Mouse (Mus musculus) stomach, embryonic 16.5 days (tissue): ENCODE results near the gene Tpo. TPM values are rescaled to one million over a fixed set of nuclear protein-coding genes. Genes with fewer than 3 reads are reported as not detected.

Experiments used
- ATAC-seq: fragments of 200-750 bp; cut with Nextera tagmentation; 2 replicates; pipeline ENCODE4 v1.8.0; 2017; ENCODE audit warnings: moderate number of reproducible peaks, moderate TSS enrichment; ENCODE audit not compliant: insufficient read depth, low FRiP score
- H3K27ac ChIP-seq: fragments of 300-500 bp; sonication (generic); 2 replicates; pipeline ENCODE4 v1.5.1; 2014; ENCODE audit warnings: low read length
- H3K27me3 ChIP-seq: fragments of 300-500 bp; sonication (generic); 2 replicates; pipeline ENCODE4 v1.6.1; 2014; ENCODE audit warnings: low read length, control low read depth, mixed read lengths; ENCODE audit not compliant: control insufficient read depth, insufficient read depth
- H3K36me3 ChIP-seq: fragments of 300-500 bp; sonication (generic); 2 replicates; pipeline ENCODE4 v1.6.1; 2014; ENCODE audit warnings: low read length; ENCODE audit not compliant: control insufficient read depth, insufficient read depth
- H3K4me1 ChIP-seq: fragments of 300-500 bp; sonication (generic); 2 replicates; pipeline ENCODE4 v1.6.1; 2014; ENCODE audit warnings: low read length, control low read depth, mixed read lengths; ENCODE audit not compliant: control insufficient read depth, insufficient read depth
- H3K4me2 ChIP-seq: fragments of 300-500 bp; sonication (generic); 2 replicates; pipeline ENCODE4 v1.6.1; 2014; ENCODE audit warnings: low read depth, low read length, mixed read lengths
- H3K4me3 ChIP-seq: fragments of 300-500 bp; sonication (generic); replicated peaks from 2 replicates; pipeline ENCODE4 v1.5.1; 2014; ENCODE audit warnings: mild to moderate bottlenecking, low read length
- H3K9ac ChIP-seq: fragments of 300-500 bp; sonication (generic); 2 replicates; pipeline ENCODE4 v1.6.1; 2014; ENCODE audit warnings: low read length
- H3K9me3 ChIP-seq: fragments of 300-500 bp; sonication (generic); replicated peaks from 2 replicates; pipeline ENCODE4 v1.6.1; 2016; ENCODE audit warnings: low read length, control low read depth; ENCODE audit not compliant: control insufficient read depth
- WGBS: fragments of 180-500 bp; shearing (Covaris S2); extraction: QIAGEN DNeasy Blood & Tissue Kit; methylation state at CpG from one replicate; pipeline ENCODE4 v1.1.7; 2014; 5-methylcytosine and 5-hydroxymethylcytosine counted together
- polyA plus RNA-seq: library from polyadenylated mRNA; unstranded; fragments of >200 nt; fragmentation: Nextera tagmentation; extraction: Ambion mirVana; gene quantifications from 2 replicates; pipeline ENCODE4 v1.2.1, GENCODE M21; 2015

Gene Tpo
- polyA plus RNA-seq, 1 experiment from 2014 or later = not detected

DNA sequence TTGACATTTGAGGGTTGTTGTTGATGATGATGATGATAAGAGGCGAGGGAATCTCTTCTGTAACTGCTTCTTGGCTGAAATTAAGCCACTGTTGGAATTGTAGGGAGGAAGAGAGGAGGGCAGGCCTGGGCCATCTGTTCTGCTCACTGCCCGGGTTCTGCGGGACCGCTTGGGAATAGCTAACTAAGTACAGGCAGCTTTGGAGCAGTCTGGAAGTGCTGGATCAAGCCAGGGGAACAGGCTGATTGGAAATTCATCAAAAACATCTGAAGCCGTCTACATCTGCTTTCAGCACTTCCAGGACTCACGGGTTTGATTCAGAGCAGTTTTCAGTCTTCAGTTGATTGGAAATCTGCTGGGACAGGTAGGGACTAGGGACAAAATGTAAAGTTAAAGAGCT, 74.4 kb downstream of the Tpo start:
- Histone ChIP-seq H3K9me3 (no peaks in the 10 kb centered on the region), H3K9ac (no peak overlapping the region), H3K4me3 (no peak overlapping the region), H3K27me3 (no peaks in the 10 kb centered on the region), H3K4me2 (no peak overlapping the region), H3K4me1 (no peaks in the 10 kb centered on the region), H3K27ac (no peak overlapping the region), H3K36me3 (no peaks in the 10 kb centered on the region)
- ATAC-seq = no peak
- WGBS = 47% methylated on average over 6 of the region's 6 CpGs

DNA sequence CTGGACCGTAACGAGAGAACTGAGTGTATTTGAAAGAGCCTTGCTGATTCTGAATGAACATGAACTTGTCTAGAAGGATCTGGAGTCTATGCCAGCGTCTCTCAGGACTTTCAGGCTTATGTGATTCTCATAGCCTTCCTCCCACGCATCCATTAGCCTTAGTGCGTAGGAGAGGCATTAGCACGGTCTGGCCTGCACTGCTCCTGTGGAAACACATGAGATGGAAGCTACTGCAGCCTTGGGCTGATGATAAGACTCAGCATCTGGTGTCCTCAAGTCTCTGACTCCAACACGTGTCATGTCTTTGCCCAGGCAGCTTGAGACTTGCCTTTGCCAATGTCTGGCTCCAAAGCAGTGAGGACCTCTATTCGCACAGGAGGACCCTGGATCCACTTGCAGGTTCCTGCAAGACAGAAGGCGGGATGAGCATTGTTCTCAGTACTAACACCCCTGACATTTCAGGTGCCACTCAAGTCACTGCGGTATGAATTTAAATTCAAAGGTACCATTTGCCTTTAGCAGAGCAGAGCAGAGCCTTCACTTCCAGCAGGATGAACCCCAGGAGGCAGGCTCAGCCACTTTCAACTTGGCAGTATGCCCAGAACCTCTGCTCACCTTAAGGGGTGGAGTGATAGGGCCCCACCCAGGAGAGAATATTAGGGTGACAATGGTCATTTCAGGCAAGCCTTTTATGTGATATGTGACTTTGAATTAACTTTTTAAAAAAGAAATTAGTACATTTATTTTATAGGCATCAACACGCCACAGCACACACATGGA, 77.5 kb downstream of the Tpo start:
- Histone ChIP-seq H3K9ac (no peak overlapping the region), H3K27me3 (no peaks in the 10 kb centered on the region), H3K4me3 (no peak overlapping the region), H3K4me2 (no peak overlapping the region), H3K9me3 (no peaks in the 10 kb centered on the region), H3K4me1 (no peaks in the 10 kb centered on the region), H3K36me3 (no peaks in the 10 kb centered on the region), H3K27ac (no peak overlapping the region)
- WGBS = 78% methylated on average over 11 of the region's 11 CpGs
- ATAC-seq = no peak; the same call in 1 of the 2 replicates

DNA sequence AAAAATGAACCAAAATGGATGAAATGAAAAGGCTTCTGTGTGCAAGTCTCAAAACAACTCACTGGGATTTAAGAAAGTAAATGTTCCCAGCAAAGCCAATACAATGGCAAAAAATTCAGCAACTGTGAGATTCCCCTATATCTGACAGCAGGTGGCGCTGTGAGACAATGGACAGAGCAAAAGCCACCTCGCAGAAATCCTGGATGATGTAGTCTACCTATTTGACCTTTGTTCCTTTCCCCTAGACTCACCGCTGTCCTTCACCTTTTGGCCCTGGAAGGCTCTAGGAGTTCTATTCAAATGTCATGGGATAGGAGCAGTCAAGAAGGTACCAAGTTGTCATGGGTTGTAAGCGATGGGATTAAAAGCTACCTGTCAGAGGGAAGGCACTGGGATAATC, 82.2 kb downstream of the Tpo start:
- H3K36me3 ChIP-seq = no peaks in the 10 kb centered on the region
- H3K4me3 ChIP-seq = no peak overlapping the region
- H3K9me3 ChIP-seq = no peaks in the 10 kb centered on the region
- WGBS = 14% methylated on average over 4 of the region's 4 CpGs
- H3K27ac ChIP-seq = no peak overlapping the region
- H3K4me2 ChIP-seq = no peak overlapping the region
- no peak for ATAC-seq
- no peaks in the 10 kb centered on the region for H3K4me1 ChIP-seq
- H3K9ac ChIP-seq = no peak overlapping the region
- H3K27me3 ChIP-seq = no peaks in the 10 kb centered on the region

DNA sequence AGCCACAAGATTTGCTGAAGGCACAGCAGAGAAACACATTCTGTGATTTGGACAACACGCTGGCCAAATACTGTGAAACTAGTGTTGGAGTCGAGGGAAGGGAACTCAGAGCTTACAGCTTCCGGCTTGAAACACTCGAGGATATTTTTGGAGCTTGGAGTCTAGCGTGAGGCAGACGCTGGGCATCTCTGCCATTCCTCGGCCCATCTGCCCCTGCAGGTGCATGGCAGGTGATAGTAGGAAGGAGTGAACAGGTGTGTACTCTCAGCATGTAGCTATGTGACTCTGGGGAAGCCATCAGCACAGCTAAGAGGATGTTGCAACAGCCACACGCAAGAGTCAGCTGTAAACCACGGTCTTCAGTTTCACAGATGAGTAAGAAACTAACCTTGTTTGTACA, 82.6 kb downstream of the Tpo start:
- no peak overlapping the region for H3K4me3 ChIP-seq
- 77% methylated on average over 9 of the region's 9 CpGs for WGBS
- no peaks in the 10 kb centered on the region for H3K9me3 ChIP-seq
- no peaks in the 10 kb centered on the region for H3K27me3 ChIP-seq
- no peak overlapping the region for H3K4me2 ChIP-seq
- no peaks in the 10 kb centered on the region for H3K36me3 ChIP-seq
- H3K4me1 ChIP-seq = no peaks in the 10 kb centered on the region
- H3K9ac ChIP-seq = no peak overlapping the region
- ATAC-seq = no peak
- H3K27ac ChIP-seq = no peak overlapping the region

DNA sequence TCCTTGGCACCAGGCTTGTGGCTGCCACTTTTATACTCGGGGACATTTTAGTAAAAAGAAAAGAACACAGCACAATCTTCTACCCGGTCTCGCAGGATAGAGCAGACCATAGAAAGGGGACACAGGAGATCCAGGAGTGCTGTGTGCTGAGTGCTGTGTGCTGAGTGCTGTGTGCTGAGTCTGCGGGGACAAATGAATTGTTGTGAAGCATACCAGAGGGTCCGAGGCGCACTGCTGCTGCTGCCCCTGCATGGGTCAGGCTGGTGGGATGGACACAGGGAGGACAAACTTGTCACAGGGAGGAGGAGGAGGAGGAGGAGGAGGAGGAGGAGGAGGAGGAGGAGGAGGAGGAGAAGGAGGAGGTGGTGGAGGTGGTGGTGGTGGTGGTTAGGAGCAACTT, 83.6 kb downstream of the Tpo start:
- Histone ChIP-seq H3K4me3 (no peak overlapping the region), H3K4me1 (no peaks in the 10 kb centered on the region), H3K4me2 (no peak overlapping the region), H3K36me3 (no peaks in the 10 kb centered on the region), H3K27ac (no peak overlapping the region), H3K9ac (no peak overlapping the region), H3K9me3 (no peaks in the 10 kb centered on the region), H3K27me3 (no peaks in the 10 kb centered on the region)
- ATAC-seq = no peak
- 71% methylated on average over 6 of the region's 6 CpGs for WGBS

DNA sequence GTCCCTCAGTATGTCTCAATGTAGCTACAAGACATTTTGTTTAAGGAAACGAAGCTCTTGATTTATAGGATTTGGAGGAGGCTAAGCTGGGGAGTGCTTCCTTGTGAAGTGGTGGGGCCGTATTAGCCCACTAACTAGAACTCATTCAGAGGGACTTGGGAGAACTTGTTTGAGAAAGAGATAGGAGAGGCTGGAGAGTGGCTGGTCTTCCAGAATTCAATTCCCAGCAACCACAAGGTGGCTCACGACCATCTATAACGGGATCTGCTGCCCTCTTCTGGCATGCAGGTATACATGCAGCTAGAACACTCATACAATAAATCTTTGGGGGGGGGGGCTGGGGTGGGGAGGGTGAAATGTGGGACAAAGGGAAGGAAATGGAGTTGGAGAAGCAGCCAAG, 92.3 kb downstream of the Tpo start:
- Histone ChIP-seq H3K9ac (no peak overlapping the region), H3K4me1 (0 out of 2 replicates have a peak, but pooled peaks cover 3% of the 10 kb centered on the region), H3K27ac (peak overlapping the region; percentile 57; the same call in 1 of the 2 replicates), H3K36me3 (no peaks in the 10 kb centered on the region), H3K9me3 (no peaks in the 10 kb centered on the region), H3K27me3 (no peaks in the 10 kb centered on the region), H3K4me3 (no peak overlapping the region), H3K4me2 (no peak overlapping the region)
- ATAC-seq = no peak
- WGBS = 10% methylated on average over 4 of the region's 4 CpGs

DNA sequence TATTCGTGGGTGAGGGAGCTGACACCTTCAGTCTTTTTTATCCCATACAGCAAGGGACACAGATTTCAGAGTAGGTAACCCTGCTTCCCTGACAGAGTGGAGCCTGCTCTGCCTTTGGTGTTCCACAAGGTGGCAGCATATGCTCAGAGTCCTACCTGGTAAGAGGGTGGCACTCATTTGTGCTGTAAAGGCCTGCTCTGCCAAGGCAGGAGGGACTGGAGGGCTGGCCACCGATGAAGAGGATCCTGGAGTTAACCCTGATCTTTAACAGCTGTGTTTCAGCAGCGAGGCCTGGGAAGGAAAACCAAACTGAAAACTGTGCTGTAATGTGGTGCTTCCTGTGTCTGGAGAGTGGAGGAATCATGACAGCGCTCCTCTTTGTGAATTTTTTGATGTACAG, 92.9 kb downstream of the Tpo start:
- Histone ChIP-seq H3K9ac (no peak overlapping the region), H3K36me3 (no peaks in the 10 kb centered on the region), H3K4me2 (no peak overlapping the region), H3K4me1 (0 out of 2 replicates have a peak, but pooled peaks cover 3% of the 10 kb centered on the region), H3K27me3 (no peaks in the 10 kb centered on the region), H3K4me3 (no peak overlapping the region), H3K9me3 (no peaks in the 10 kb centered on the region), H3K27ac (peak overlapping the region; percentile 57; the same call in 1 of the 2 replicates)
- ATAC-seq = no peak
- 33% methylated on average over 4 of the region's 4 CpGs for WGBS

DNA sequence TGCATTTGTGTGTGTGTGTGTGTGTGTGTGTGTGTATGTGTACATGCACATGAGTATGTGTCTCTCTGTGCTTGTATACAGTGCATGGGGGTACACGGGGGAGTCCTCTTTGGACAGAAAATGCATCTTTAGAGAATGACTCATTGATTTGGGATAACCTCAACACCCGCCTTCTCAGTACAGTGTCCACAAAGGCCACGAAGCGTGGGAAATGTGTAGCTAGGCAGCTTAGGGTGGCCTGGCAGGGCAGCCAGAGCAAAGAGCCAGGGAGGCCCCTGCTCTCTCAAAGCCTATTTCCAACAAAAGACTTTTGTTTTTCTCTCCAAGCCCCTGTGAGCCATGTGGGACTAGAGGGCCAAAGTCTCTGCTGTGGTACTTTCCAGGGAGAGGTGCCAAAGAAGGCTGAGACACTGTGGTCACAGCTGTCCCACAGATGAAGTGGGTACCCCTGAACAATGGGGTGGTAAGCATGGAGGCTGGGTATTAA, 95.8 kb downstream of the Tpo start:
- no peak overlapping the region for H3K4me3 ChIP-seq

DNA sequence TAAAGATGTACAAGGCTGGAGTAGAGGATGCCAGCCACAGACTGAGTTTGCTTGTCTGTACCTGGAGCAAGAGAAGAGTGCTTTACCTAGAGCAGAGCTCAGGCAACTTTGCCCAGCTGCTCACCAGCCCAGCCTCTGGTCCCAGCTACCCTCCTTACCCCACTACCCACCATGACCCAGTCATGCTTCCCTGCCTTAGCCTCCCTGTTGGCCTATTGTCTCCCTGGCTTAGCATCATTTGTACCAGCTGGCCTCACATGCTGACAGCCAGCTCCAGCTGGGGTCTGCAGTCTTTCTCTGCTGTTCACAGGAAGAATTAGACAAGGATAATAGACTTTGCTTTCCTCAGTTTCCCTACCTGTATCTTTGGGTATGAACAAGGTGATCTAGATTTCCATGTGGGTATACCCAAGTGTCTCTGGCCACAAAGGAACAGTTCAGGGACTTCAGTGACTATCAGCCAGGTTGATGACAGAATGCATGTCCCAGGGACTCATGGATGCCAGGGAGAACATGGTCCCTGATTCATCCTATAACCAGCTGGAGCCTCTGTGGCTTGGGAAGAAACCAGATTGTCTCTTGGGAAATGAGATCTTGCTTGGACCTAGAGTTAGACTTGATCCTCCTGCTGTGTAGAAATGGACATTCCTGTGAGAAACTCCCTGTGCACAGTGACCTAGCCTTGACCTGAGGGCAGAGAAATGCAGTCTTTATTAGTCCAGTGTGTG, 96.4 kb downstream of the Tpo start:
- Histone ChIP-seq H3K36me3 (no peaks in the 10 kb centered on the region), H3K4me2 (no peak overlapping the region), H3K9ac (no peak overlapping the region), H3K9me3 (no peaks in the 10 kb centered on the region), H3K4me3 (no peak overlapping the region), H3K4me1 (0 out of 2 replicates have a peak, but pooled peaks cover 3% of the 10 kb centered on the region), H3K27ac (no peak overlapping the region), H3K27me3 (no peaks in the 10 kb centered on the region)
- ATAC-seq = no peak

More for the DNA sequence above, 95.8 kb downstream of the Tpo start:
- Histone ChIP-seq H3K9ac (no peak overlapping the region), H3K27me3 (no peaks in the 10 kb centered on the region), H3K27ac (no peak overlapping the region), H3K4me2 (no peak overlapping the region), H3K36me3 (no peaks in the 10 kb centered on the region), H3K9me3 (no peaks in the 10 kb centered on the region), H3K4me1 (0 out of 2 replicates have a peak, but pooled peaks cover 3% of the 10 kb centered on the region)
- peak; percentile 32; the same call in 1 of the 2 replicates for ATAC-seq
- 67% methylated on average over 4 of the region's 4 CpGs for WGBS
